Mouse (Mus musculus) embryonic fibroblast, embryonic 13.5 days (primary cell): Measurements from ENCODE around the gene Kcnj9.

Experiments used
- CTCF ChIP-seq: IDR thresholded peaks from 2 replicates; pipeline ENCODE4 v1.5.1; 2011; ENCODE audit warnings: mild to moderate bottlenecking, control low read depth, low read length, moderate library complexity, borderline replicate concordance; ENCODE audit not compliant: insufficient read depth
- POLR2A ChIP-seq: IDR thresholded peaks from 2 replicates; pipeline ENCODE4 v1.6.1; 2011; ENCODE audit warnings: low read depth, mild to moderate bottlenecking, control low read depth, low read length, moderate library complexity

DNA sequence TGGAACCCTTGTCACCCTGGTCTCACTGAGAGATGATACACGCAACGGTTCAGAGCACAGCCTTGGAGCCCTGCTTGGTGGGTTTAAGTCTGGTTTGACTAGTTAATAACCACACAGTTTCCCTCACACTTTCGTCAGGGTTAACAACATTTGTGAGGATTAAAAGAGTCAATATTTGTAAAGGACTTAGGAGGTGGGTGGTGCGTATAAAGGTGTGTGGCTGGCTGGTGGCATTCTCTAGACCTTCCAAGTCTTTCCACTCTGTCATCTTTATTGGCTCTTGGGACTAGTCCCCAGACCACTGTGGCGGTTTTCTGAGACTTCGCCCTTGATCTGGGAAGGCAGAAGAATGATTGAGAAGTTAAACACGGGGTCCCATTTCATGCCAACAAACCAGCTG lies 15.7 kb upstream of the Kcnj9 start:
- no peak for TF ChIP-seq CTCF
- no peak for TF ChIP-seq POLR2A
